Mouse (Mus musculus): ENCODE measurements around the gene Slx4ip.

DNA sequence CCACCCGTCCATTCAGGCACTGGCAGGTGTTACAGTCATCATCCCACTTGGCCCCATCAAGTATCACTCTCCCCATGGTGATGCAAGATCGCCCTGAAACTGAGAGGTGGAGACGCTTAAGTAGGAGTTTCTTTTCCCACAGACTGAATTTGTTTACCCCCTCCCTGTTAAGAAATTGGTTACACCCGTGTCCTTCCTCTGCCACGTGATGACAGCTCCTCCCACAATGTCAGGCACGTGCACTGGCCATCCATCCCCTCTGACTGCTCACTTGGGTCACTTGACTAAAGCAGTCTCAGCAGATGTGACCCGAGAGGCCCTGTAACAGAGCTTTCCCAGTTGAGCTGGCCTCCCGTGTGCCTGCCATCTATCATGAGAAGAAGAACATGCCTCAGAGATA is 194.2 kb downstream of the Slx4ip start:
- TF ChIP-seq CTCF (IDR thresholded peaks at IDR 0.05; ENCODE audit: control insufficient read depth, insufficient read depth, insufficient read length) (no peak), MAX (IDR thresholded peaks at IDR 0.05) (no peak)
